Mouse (Mus musculus) heart, embryonic 13.5 days (tissue): ENCODE measurements at regions not wholly inside any gene's neighbourhood (a gene's known extent, or its start where the extent isn't known, plus 50 kb on each side); places are given as distances from the start of the nearest gene placed in this dataset.

ENCODE experiments used
- ATAC-seq: fragments of 200-750 bp; cut with Nextera tagmentation; 2 replicates; pipeline ENCODE4 v1.8.0; 2017; ENCODE audit warnings: moderate TSS enrichment; ENCODE audit not compliant: insufficient number of reproducible peaks, low FRiP score, low TSS enrichment; ENCODE audit errors: extremely low read depth
- H3K27ac ChIP-seq: fragments of 300-500 bp; sonication (generic); replicated peaks from 2 replicates; pipeline ENCODE4 v1.5.1; 2015; ENCODE audit warnings: moderate library complexity, mild to moderate bottlenecking, inconsistent platforms
- H3K27me3 ChIP-seq: fragments of 300-500 bp; sonication (generic); replicated peaks from 2 replicates; pipeline ENCODE4 v1.6.1; 2015; ENCODE audit warnings: mild to moderate bottlenecking, inconsistent platforms
- H3K36me3 ChIP-seq: fragments of 300-500 bp; sonication (generic); 2 replicates; pipeline ENCODE4 v1.6.1; 2015; ENCODE audit warnings: mild to moderate bottlenecking, inconsistent platforms
- H3K4me1 ChIP-seq: fragments of 300-500 bp; sonication (generic); 2 replicates; pipeline ENCODE4 v1.6.1; 2015; ENCODE audit warnings: inconsistent platforms
- H3K4me2 ChIP-seq: fragments of 300-500 bp; sonication (generic); 2 replicates; pipeline ENCODE4 v1.6.1; 2015; ENCODE audit warnings: inconsistent platforms, mild to moderate bottlenecking, moderate library complexity
- H3K4me3 ChIP-seq: fragments of 300-500 bp; sonication (generic); 2 replicates; pipeline ENCODE4 v1.5.1; 2015; ENCODE audit warnings: moderate library complexity, mild to moderate bottlenecking, inconsistent platforms
- H3K9ac ChIP-seq: fragments of 300-500 bp; sonication (generic); 2 replicates; pipeline ENCODE4 v1.6.1; 2015; ENCODE audit warnings: inconsistent platforms, mild to moderate bottlenecking, moderate library complexity
- H3K9me3 ChIP-seq: fragments of 300-500 bp; sonication (generic); 2 replicates; pipeline ENCODE4 v1.6.1; 2016; ENCODE audit warnings: inconsistent platforms
- WGBS: fragments of 180-500 bp; shearing (Covaris S2); methylation state at CpG from one replicate; pipeline ENCODE4 v1.1.7; 2015; ENCODE audit warnings: mixed read lengths; 5-methylcytosine and 5-hydroxymethylcytosine counted together

DNA sequence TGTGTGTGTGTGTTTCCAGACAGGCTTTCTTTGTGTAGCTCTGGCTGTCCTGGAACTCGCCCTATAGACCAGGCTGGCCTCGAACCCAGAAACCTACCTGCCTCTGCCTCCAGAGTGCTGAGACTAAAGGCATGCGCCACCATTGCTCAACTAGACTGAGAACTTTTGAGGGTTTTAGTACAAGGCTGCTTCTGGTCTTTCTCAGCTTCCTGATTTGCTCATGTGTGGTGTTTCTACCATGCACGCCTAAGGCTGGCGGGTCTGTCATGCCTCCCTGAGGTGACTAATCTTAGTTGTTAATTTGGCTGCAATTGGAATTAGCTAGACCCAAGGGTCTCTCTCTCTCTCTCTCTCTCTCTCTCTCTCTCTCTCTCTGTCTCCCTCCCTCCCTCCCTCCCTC is 61.2 kb upstream of the Cux1 start:
- Histone ChIP-seq H3K9me3 (no peaks in the 10 kb centered on the region), H3K9ac (no peak overlapping the region), H3K4me3 (no peak overlapping the region), H3K27ac (no peak overlapping the region), H3K27me3 (peaks cover 22% of the 10 kb centered on the region), H3K4me1 (no peaks in the 10 kb centered on the region), H3K4me2 (no peak overlapping the region), H3K36me3 (no peaks in the 10 kb centered on the region)
- WGBS, result 87% methylated on average over 4 of the region's 5 CpGs
- ATAC-seq, result no peak

DNA sequence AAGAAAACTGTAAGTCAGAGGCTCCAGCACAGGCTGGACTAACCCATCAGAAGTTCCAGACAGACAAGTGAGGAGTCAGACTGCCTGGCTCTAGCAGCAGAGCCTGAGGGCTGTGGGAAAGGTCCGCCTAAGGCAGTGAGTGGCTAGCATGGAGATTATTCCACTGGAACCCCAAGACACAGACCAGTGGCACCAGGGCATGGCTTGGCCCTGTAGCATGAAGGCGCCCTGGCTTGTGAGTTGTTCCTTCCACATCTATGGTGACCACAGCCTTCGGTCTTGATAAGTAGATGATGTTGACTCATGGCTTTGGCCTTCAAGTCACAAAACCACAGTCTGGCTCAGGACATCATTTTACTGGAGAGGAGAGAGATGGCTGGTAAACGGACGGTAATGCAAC is 60.7 kb upstream of the Myl10 start:
- no peak for ATAC-seq
- no peak overlapping the region for H3K4me2 ChIP-seq
- no peaks in the 10 kb centered on the region for H3K4me1 ChIP-seq
- no peak overlapping the region for H3K27ac ChIP-seq
- H3K27me3 ChIP-seq, result no peaks in the 10 kb centered on the region; the same call in 1 of the 2 replicates
- no peak overlapping the region for H3K4me3 ChIP-seq
- H3K9me3 ChIP-seq, result no peaks in the 10 kb centered on the region
- H3K36me3 ChIP-seq, result no peaks in the 10 kb centered on the region
- 74% methylated on average over 5 of the region's 5 CpGs for WGBS
- H3K9ac ChIP-seq, result no peak overlapping the region

DNA sequence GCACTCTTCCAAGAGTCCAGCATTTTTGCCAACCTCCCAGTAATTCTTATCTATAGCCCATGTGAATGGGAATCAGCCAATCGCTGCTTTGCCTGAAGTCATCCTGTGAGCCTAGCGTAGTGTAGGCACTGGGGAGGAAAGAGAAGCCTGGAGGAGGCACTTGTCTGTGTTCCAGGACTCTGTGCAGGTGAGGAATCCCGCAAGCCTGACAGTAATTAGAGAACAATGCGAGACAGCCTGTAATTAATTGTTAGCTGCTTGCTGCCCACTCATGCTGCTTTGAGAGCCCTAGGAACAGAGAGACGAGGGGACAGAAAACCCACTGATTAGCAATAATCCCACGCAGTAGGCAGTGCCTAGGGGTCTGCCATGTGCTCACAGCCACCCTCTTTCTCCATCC is 59.0 kb upstream of the Myl10 start:
- Histone ChIP-seq H3K9me3 (no peaks in the 10 kb centered on the region), H3K27ac (no peak overlapping the region), H3K4me2 (no peak overlapping the region), H3K4me1 (no peaks in the 10 kb centered on the region), H3K4me3 (no peak overlapping the region), H3K27me3 (peaks cover 4% of the 10 kb centered on the region; the same call in 1 of the 2 replicates), H3K36me3 (no peaks in the 10 kb centered on the region), H3K9ac (no peak overlapping the region)
- 68% methylated on average over 6 of the region's 6 CpGs for WGBS
- no peak for ATAC-seq

DNA sequence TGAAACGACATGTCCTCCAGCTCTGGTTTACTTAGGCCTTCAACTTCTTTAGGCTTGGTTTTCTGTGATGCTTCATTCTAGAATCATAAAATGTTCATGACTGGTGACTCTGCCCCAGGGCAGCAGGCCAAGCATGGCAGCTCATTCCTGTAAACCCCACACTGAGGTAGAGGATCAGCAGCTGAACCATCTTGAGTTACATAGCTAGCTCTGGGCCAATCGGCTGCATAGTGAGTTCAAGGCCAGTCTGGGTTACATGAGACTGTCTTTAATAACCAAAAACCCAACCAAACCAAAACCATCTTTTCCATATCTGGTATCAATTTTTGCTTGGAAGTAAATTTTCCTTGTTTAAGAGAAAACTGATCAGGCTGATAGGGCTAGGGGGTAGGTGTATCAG is 57.8 kb upstream of the Myl10 start:
- Histone ChIP-seq H3K27ac (no peak overlapping the region), H3K4me2 (no peak overlapping the region), H3K27me3 (peaks cover 4% of the 10 kb centered on the region; the same call in 1 of the 2 replicates), H3K4me3 (no peak overlapping the region), H3K4me1 (no peaks in the 10 kb centered on the region), H3K36me3 (no peaks in the 10 kb centered on the region), H3K9me3 (no peaks in the 10 kb centered on the region), H3K9ac (no peak overlapping the region)
- 81% methylated on average over 2 of the region's 2 CpGs for WGBS
- no peak for ATAC-seq

DNA sequence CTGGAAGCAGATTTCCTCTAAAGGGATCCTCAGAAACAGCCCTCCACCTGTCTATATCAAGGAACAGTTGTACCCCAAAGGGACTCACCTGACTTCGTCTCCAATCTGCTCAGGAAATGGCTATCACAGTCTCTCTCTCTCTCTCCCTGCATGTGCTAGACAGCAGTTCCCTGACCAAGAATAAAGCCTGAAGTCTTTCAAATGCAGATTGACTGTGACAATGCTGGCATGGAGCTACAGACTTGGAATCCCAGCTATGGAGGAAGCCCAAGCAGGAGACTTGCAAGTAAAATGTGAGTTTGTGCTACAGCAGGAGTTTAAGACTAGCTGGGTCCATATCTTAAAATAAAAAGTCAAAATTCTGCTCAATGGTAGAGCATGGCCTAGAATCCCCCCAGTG is 56.5 kb upstream of the Myl10 start:
- H3K9ac ChIP-seq, result no peak overlapping the region
- no peak overlapping the region for H3K27ac ChIP-seq
- H3K4me1 ChIP-seq, result no peaks in the 10 kb centered on the region
- H3K36me3 ChIP-seq, result no peaks in the 10 kb centered on the region
- no peaks in the 10 kb centered on the region for H3K9me3 ChIP-seq
- H3K4me2 ChIP-seq, result no peak overlapping the region
- no peak overlapping the region for H3K4me3 ChIP-seq
- no peak for ATAC-seq
- WGBS, result 50% methylated on average over 1 of the region's 1 CpGs
- H3K27me3 ChIP-seq, result 0 out of 2 replicates have a peak, but pooled peaks cover 4% of the 10 kb centered on the region

DNA sequence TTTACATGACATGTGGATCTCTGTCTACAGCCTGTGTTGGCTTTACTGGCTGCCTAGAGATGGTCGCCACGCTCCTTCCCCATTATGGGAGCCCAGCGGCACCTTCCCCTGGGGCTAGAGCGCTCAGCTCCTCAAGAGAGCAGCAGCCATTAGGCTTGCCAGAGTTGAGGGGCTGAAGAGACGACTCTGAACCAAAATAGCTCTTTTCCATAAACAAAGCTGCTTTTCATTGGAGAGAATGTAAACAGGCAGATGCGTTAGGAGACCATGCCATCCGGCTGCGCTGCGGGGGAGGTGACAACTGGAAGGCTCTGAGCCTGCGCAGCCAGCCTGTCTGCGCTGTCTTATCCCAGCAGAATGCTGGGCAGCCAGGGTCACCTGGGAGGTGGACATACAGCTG is 55.1 kb upstream of the Myl10 start:
- no peak for ATAC-seq
- no peaks in the 10 kb centered on the region for H3K36me3 ChIP-seq
- no peaks in the 10 kb centered on the region for H3K9me3 ChIP-seq
- no peaks in the 10 kb centered on the region for H3K4me1 ChIP-seq
- no peak overlapping the region for H3K4me3 ChIP-seq
- no peak overlapping the region for H3K27ac ChIP-seq
- H3K9ac ChIP-seq, result no peak overlapping the region
- 52% methylated on average over 11 of the region's 11 CpGs for WGBS
- no peak overlapping the region for H3K4me2 ChIP-seq
- 0 out of 2 replicates have a peak, but pooled peaks cover 4% of the 10 kb centered on the region for H3K27me3 ChIP-seq

DNA sequence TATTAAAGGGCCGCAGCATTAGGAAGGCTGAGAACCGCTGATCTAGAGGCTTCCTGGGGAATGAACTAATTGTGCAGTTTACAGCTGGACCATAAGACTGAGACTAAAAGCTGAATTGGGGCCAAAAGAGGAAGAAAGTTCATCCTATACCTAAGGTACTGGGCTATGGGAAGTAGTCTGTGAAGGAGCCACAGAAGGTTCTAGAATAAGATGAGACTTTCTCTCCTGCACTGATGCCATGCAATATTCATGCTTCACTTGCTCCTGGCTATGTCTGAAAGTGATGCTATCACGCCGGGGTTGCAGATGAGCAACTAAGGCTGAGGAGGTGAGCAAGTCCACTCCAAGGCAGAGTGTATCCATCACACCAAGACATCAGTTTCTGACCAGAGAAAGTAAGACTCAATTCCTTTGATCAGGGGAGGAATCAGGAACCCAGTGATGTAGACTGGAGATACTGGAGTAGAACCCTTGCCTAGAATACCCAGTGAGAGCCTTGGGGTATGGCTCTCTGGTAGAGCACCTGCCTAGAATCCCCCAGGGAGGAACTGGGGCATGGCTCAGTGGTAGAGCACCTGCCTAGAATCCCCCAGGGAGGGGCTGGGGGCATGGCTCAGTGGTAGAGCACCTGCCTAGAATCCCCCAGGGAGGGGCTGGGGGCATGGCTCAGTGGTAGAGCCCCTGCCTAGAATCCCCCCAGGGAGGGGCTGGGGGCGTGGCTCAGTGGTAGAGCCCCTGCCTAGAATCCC is 51.9 kb upstream of the Myl10 start:
- Histone ChIP-seq H3K36me3 (no peaks in the 10 kb centered on the region), H3K27ac (no peak overlapping the region), H3K9ac (no peak overlapping the region), H3K4me2 (no peak overlapping the region), H3K4me3 (no peak overlapping the region), H3K27me3 (0 out of 2 replicates have a peak, but pooled peaks cover 9% of the 10 kb centered on the region), H3K9me3 (no peaks in the 10 kb centered on the region), H3K4me1 (no peaks in the 10 kb centered on the region)
- ATAC-seq, result no peak
- WGBS, result 72% methylated on average over 5 of the region's 5 CpGs

DNA sequence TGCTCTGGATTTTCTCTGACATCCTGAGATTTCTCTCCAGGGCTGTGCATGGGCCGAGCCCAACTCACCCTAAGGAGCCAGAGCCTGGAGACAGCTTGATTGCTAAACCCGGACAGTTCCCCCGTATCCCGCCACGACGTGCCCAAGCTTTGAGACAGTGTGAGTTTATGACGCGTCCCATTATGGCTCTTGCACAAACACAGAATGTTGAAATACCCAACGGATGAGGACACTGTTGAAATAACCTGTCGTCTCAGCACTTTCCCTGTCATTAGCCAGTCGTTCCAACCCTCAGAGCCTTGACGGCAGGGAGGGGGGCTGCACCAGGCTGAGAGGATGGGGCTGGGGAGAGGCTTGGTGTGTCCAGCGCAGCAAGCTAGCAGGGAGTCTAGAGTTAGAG is 50.7 kb upstream of the Myl10 start:
- no peak for ATAC-seq
- no peaks in the 10 kb centered on the region for H3K36me3 ChIP-seq
- no peak overlapping the region for H3K27ac ChIP-seq
- H3K4me1 ChIP-seq, result no peaks in the 10 kb centered on the region
- WGBS, result 59% methylated on average over 13 of the region's 13 CpGs
- 0 out of 2 replicates have a peak, but pooled peaks cover 9% of the 10 kb centered on the region for H3K27me3 ChIP-seq
- H3K4me3 ChIP-seq, result no peak overlapping the region
- no peaks in the 10 kb centered on the region for H3K9me3 ChIP-seq
- no peak overlapping the region for H3K4me2 ChIP-seq
- no peak overlapping the region for H3K9ac ChIP-seq
